ENCODE assay signal across 16 mouse cellular contexts in genomic region chr12:12320693-12321092, GRCm38 (mm10). TPM values are rescaled to one million over a fixed set of nuclear protein-coding genes. Genes with fewer than 3 reads are reported as not detected.
A peak's percentile ranks its signal among the peaks of the same experiment; 100 is the strongest.
DNase-seq lines count a peak whose midpoint lies in the region; ATAC-seq and TF ChIP-seq lines count a peak whose summit lies in the region.
"Had no signal": no experiment of that assay in that cellular context is flagged by ENCODE, and none has a peak within 500 bp of the region (broad histone marks: within the 10 kb centered on the region; RNA-seq: fewer than 3 reads in every experiment).

No protein-coding gene starts in this region.

- H3K27me3 ChIP-seq in liver, embryonic 15.5 days, result no peaks in the 10 kb centered on the region
- no peaks in the 10 kb centered on the region for H3K27me3 ChIP-seq in intestine, postnatal 0 days (replicated peaks; ENCODE audit: control insufficient read depth, insufficient read depth, low read length)
- no peaks in the 10 kb centered on the region for H3K27me3 ChIP-seq in midbrain, embryonic 10.5 days (ENCODE audit: low read depth, poor library complexity, severe bottlenecking)
- H3K27me3 ChIP-seq: hindbrain, embryonic 13.5 days; limb, embryonic 13.5 days; midbrain, embryonic 12.5 days; neural tube, embryonic 12.5 days had no signal

- peak; percentile 96 for DNase-seq in heart, adult 11 months
- no peak for DNase-seq in heart, postnatal 36 days
- DNase-seq in liver, result no peak
- peak; percentile 42 for DNase-seq in naive thymus-derived CD4-positive, alpha-beta T cell, adult 2 months (ENCODE audit: low read depth)
- no peak for DNase-seq in midbrain, embryonic 10.5 days (ENCODE audit: low spot score)
- DNase-seq: cerebellum, adult 11 months; kidney, adult 11 months; thymus, adult 18-20 months had no signal

- H3K9me3 ChIP-seq in liver, embryonic 15.5 days (replicated peaks), result no peaks in the 10 kb centered on the region
- H3K9me3 ChIP-seq in intestine, postnatal 0 days (ENCODE audit: control insufficient read depth), result no peaks in the 10 kb centered on the region
- H3K9me3 ChIP-seq in midbrain, embryonic 10.5 days (replicated peaks), result no peaks in the 10 kb centered on the region
- H3K9me3 ChIP-seq: hindbrain, embryonic 13.5 days; limb, embryonic 13.5 days; midbrain, embryonic 12.5 days; neural tube, embryonic 12.5 days had no signal

- 30% methylated on average over 2 of the region's 2 CpGs for WGBS in liver, embryonic 15.5 days (ENCODE audit: insufficient replicate concordance)
- 52% methylated on average over 2 of the region's 2 CpGs for WGBS in intestine, postnatal 0 days
- 93% methylated on average over 2 of the region's 2 CpGs for WGBS in midbrain, embryonic 10.5 days

- ATAC-seq in liver, embryonic 15.5 days (ENCODE audit: insufficient read depth), result peak; percentile 31; the same call in 1 of the 2 replicates
- peak; percentile 82 to 85 for ATAC-seq in hematopoietic stem cell, adult 5-6 weeks (replicated peaks in 1 of 2; ENCODE audit: insufficient read depth in 1 of 2, low FRiP score in 2 of 2, low TSS enrichment in 1 of 2, low read depth in 1 of 2, poor library complexity in 2 of 2, severe bottlenecking in 2 of 2)
- ATAC-seq in intestine, postnatal 0 days, result no peak

- no peaks in the 10 kb centered on the region; the same call in 1 of the 2 replicates for H3K4me1 ChIP-seq in liver, embryonic 15.5 days (replicated peaks)
- H3K4me1 ChIP-seq in intestine, postnatal 0 days (replicated peaks; ENCODE audit: control insufficient read depth, insufficient read depth, low read length), result no peaks in the 10 kb centered on the region
- peaks cover 11% of the 10 kb centered on the region for H3K4me1 ChIP-seq in midbrain, embryonic 10.5 days
- H3K4me1 ChIP-seq: neural tube, embryonic 12.5 days had no signal

- intact Hi-C loops in heart, postnatal 36 days (cut with DNase I), result loop anchor here (5.0 kb wide), 1 partner anchor 622 kb away; the partner anchor contains the start of gene Mycn

- no peaks in the 10 kb centered on the region for H3K36me3 ChIP-seq in liver, embryonic 15.5 days (replicated peaks)
- no peaks in the 10 kb centered on the region for H3K36me3 ChIP-seq in intestine, postnatal 0 days (ENCODE audit: control insufficient read depth, insufficient read depth)
- H3K36me3 ChIP-seq in midbrain, embryonic 10.5 days, result no peaks in the 10 kb centered on the region
- H3K36me3 ChIP-seq: hindbrain, embryonic 13.5 days; limb, embryonic 13.5 days; midbrain, embryonic 12.5 days; neural tube, embryonic 12.5 days had no signal

- no peak overlapping the region for H3K9ac ChIP-seq in liver, embryonic 15.5 days
- H3K9ac ChIP-seq in intestine, postnatal 0 days (ENCODE audit: low read depth, low read length), result no peak overlapping the region
- H3K9ac ChIP-seq: hindbrain, embryonic 13.5 days; limb, embryonic 13.5 days; midbrain, embryonic 12.5 days; neural tube, embryonic 12.5 days had no signal

- no peak overlapping the region for H3K4me2 ChIP-seq in liver, embryonic 15.5 days
- no peak overlapping the region for H3K4me2 ChIP-seq in intestine, postnatal 0 days (replicated peaks; ENCODE audit: low read depth)
- H3K4me2 ChIP-seq: heart, embryonic 11.5 days; hindbrain, embryonic 13.5 days; limb, embryonic 13.5 days; midbrain, embryonic 12.5 days; neural tube, embryonic 12.5 days had no signal

- no peak overlapping the region for H3K27ac ChIP-seq in liver, embryonic 15.5 days (replicated peaks)
- H3K27ac ChIP-seq in intestine, postnatal 0 days (ENCODE audit: low read depth, low read length), result no peak overlapping the region
- no peak overlapping the region for H3K27ac ChIP-seq in midbrain, embryonic 10.5 days (replicated peaks)
- H3K27ac ChIP-seq: hindbrain, embryonic 13.5 days; limb, embryonic 13.5 days; midbrain, embryonic 12.5 days; neural tube, embryonic 12.5 days had no signal

- H3K4me3 ChIP-seq in liver, embryonic 15.5 days (replicated peaks), result no peak overlapping the region
- H3K4me3 ChIP-seq in intestine, postnatal 0 days (ENCODE audit: low read depth, low read length), result no peak overlapping the region
- no peak overlapping the region for H3K4me3 ChIP-seq in midbrain, embryonic 10.5 days
- H3K4me3 ChIP-seq: hindbrain, embryonic 13.5 days; limb, embryonic 13.5 days; midbrain, embryonic 12.5 days; neural tube, embryonic 12.5 days had no signal

- TF ChIP-seq CTCF in intestine, postnatal 0 days (IDR thresholded peaks at IDR 0.05; ENCODE audit: low read depth), result no peak

RNA-seq across cellular contexts. Expression of gene Fam49a, which starts 58.8 kb away (rescaled TPM):
- 10 to 100 TPM in 1 of 2 experiments, 1 to 10 TPM in 1; 8.6 to 10.5 TPM for total RNA-seq in heart, postnatal 36 days (2021)
- polyA plus RNA-seq in liver, embryonic 15.5 days (2015; fragmentation: Nextera tagmentation; extraction: Ambion mirVana), result 2.4 and 2.9 TPM in 2 replicates
- 31.5 and 39.3 TPM in 2 replicates for total RNA-seq in hematopoietic stem cell, adult 5-6 weeks (2017)
- polyA plus RNA-seq in intestine, postnatal 0 days (2015; fragmentation: Nextera tagmentation; extraction: Ambion mirVana), result 4.2 and 4.4 TPM in 2 replicates
- polyA plus RNA-seq in midbrain, embryonic 10.5 days (2016; fragmentation: Nextera tagmentation; extraction: Ambion mirVana), result 9.2 and 11.2 TPM in 2 replicates

Comparison
In these comparisons a context has a peak if more than half of its experiments do, and no peak if none do; other contexts are left out.
1. DNase-seq: peak in heart, adult 11 months (single experiment) and naive thymus-derived CD4-positive, alpha-beta T cell, adult 2 months (single experiment); none in heart, postnatal 36 days (0 of 2), liver (single experiment) and midbrain, embryonic 10.5 days (single experiment).